Mouse (Mus musculus): ENCODE data around the gene Zic5.
"Not testable (repeated sequence)": the region's sequence is repeated elsewhere in the genome, so short reads cannot be mapped to it uniquely, and the experiment has no call there.

Gene Zic5

GRCm38 (mm10) chr14:122463734-122464341, 1.6 kb downstream of the Zic5 start:
- not testable (repeated sequence) for DNase-seq (ENCODE audit: low spot score)

DNA sequence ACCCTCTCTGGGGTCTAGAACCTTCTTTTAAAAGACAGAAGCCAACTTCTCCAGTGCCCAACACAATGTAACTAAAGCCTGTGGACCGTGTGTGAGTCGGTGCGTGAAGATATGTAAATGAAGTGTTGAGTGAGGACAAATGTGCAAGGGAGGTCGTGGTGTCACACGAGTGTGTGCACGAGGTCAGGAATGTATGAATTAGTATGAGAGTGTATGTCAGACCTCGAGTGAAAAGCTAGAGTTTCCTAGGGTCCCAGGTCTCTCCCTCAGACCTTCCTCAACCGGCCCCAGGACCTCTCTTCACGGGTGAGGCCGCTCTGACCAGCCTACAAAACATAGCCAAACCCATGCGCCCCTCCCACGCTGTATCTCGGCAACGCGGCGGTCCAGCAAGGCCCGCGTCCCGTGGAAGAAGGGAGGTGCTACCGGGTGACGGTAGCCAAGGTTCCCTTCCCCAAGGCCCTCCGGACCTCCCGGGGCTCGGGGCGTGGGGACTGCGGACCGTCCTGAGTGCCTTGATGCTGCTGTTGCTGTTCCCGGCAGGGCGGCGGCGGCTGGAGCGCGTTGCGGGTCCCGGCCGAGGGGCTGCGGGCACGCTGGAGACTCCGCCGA, 2.3 kb downstream of the Zic5 start:
- DNase-seq (ENCODE audit: low spot score), result no peak

DNA sequence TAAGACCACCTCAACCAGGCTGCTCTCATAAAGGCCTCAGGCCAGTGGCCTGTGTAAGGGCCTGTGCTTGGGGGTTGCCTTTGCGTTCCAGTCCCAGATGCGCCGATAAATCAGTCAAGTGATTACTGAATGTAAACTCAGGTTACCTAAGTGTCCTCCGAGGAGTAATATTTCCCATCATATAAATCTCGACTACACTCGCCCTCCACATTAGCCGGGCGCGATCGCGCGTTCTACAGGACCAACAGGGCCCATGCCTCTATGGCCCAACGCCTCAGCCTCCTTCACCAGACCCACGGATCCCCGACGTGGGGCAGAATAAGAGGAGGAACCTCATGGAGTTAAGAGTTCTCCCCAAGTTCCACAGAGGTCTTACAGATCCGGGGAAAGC, 2.8 kb downstream of the Zic5 start:
- no peak for DNase-seq (ENCODE audit: low spot score)

DNA sequence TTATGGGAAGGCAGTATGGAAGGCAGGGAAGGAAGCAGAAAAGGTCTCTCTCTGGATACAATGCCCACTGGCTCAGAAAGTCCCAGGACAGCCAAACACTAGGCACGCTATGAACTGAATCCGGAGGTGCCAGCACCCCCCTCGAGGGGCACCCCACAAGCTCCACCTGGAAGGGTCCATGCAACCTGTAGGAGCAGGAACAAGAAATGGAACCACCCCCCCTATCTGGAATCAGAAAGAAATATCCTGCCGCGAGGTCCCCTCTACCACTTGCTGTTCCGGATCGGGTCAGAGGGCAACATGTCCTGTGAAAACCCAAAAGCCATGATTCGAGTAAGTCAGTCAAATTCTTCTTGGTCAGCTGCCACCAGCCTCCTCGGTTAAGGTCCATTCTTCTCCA, 3.5 kb downstream of the Zic5 start:
- no peak for DNase-seq (ENCODE audit: low spot score)

DNA sequence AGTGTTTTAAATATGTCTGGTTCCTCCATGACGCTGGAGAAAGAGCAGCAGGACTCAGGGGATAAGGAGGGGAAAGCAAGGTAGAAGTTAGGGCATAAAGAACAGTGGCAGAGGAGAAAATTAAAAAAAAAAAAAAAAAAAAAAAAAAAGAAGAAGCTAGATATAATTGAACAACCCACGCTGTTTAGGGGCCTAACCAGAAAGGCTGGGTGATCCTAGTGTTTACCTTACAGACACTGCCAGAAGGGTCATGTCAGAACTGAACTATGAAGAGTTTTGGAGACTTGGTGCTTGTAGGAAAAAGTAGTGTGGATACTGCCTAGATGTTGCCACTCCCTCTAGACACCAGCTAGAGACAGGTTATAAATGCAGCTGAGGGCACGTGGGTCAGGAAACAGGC, 4.0 kb downstream of the Zic5 start:
- DNase-seq (ENCODE audit: low spot score), result no peak

GRCm38 (mm10) chr14:122460226-122460625, 5.3 kb downstream of the Zic5 start:
- DNase-seq (ENCODE audit: low spot score), result no peak

- DNase-seq (ENCODE audit: low spot score), result no peak
These were observed 5.7 kb downstream of the Zic5 start for GRCm38 (mm10) chr14:122459776-122460175.

- not testable (repeated sequence) for DNase-seq (ENCODE audit: low spot score)
These were observed 6.1 kb downstream of the Zic5 start for GRCm38 (mm10) chr14:122459332-122459731.

DNA sequence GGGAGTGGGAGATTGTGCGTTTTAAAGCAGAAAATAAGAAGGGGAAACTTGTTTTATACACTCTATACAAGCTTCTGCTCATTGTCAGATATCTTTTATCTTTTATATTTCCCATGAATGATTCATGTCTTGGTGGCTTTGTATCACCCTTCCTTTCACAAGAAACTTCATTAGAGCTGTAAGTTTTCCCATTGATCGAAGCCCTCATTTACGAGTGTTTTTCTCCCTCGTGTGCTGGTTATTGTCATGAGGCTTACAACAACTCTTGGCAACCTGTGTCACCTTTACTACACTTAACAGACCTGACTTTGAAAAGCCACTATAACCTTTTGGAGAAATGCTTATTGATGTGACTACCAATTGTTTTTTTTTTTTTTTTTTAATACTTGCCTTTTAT, 9.9 kb downstream of the Zic5 start:
- DNase-seq (ENCODE audit: low spot score), result no peak

DNA sequence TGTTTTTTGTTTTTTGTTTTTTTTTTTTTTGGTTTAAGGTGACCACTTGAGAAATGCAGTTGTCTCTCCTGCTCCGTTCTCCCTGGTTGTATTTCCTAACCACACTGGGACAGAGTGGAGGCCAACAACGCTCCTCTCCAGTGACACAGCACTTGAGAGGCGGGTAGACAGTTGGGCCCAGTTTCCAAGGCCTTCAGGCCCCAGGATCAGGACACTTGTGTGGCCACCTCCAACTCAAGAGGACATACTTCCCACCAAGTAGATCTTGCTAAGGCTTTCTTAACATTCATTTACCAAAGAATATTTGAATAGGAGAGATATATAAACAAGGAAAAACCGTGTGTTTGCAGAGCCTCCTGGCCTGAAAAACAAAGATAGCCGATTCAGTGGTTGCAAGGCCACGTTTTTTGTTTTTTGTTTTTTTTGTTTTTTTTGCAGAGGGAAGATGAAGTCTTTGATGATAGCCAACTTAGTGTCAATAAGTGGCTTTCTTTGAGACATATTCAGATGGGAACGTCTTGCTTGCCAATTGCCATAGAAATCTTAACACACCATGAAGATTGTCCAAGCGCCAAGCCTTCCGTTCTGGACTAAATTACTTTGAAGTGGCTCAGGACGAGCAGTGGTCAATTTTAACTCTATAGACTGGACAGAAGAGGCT, 10.4 kb downstream of the Zic5 start:
- no peak for DNase-seq (ENCODE audit: low spot score)

- no peak for DNase-seq (ENCODE audit: low spot score)
These were observed 11.3 kb downstream of the Zic5 start for GRCm38 (mm10) chr14:122453996-122454738.

DNA sequence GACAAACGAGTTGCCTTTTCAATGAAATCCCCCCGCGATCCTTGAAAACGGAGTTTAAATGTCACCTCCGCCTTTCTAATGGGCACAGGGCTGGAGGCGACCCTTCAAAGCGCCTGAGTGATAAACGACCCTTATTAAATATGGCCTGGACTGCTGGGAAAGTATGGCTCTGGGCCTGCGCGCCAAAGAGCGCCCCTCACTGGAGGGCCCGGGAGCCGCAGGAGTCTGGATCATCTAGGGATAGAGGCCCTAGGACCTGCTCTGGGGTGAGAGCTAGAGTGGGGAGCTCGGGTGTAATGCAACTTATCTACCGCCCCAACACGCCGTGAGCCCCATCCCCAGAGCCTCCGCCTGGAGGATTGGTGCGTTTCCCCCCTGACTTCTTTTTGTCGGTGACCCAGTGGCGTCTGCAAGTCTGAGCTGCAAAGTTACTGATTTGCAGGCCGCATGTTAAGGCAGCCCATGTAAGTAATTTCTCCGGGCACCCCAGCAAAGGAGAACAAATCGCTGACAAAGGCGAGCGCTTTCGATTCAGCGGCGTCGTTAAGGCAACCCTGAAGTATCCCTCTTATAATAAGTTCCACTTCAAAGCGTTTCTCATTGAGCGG, 12.0 kb downstream of the Zic5 start:
- DNase-seq (ENCODE audit: low spot score), result no peak

DNA sequence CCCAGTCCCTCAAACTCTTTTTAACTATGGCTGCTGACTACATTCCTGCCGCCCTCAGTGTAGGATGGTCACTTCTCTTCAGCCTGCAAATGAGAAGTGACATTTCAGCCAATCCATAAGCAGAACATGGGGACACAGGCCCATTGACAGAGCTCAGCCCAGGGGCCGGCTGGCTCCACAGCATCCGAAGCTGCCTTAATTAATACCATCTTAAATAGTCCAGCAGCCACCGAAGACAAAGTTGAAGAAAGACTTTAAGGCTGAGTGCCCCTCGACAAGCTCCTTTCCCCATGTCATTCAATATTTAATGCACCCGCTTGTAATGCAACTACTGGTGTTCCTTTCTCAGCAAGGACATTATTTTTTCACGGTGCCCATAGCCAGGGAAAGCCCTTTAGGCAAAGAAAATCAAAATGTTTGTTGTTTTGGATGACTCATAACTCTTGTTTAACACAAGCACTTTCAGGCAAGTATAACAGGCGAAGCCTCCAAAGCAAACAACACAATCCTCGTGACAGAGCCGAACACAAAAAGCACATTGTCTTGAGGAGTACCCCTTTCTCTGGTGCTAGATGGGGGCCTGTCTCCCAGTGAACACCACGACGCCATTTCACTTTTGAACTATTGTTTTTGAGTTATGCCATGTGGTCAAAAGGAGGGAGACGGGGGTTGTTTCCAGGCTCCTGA, 12.6 kb downstream of the Zic5 start:
- no peak for DNase-seq (ENCODE audit: low spot score)

- DNase-seq (ENCODE audit: low spot score), result no peak
These were observed 13.8 kb downstream of the Zic5 start for GRCm38 (mm10) chr14:122451551-122452145.

DNA sequence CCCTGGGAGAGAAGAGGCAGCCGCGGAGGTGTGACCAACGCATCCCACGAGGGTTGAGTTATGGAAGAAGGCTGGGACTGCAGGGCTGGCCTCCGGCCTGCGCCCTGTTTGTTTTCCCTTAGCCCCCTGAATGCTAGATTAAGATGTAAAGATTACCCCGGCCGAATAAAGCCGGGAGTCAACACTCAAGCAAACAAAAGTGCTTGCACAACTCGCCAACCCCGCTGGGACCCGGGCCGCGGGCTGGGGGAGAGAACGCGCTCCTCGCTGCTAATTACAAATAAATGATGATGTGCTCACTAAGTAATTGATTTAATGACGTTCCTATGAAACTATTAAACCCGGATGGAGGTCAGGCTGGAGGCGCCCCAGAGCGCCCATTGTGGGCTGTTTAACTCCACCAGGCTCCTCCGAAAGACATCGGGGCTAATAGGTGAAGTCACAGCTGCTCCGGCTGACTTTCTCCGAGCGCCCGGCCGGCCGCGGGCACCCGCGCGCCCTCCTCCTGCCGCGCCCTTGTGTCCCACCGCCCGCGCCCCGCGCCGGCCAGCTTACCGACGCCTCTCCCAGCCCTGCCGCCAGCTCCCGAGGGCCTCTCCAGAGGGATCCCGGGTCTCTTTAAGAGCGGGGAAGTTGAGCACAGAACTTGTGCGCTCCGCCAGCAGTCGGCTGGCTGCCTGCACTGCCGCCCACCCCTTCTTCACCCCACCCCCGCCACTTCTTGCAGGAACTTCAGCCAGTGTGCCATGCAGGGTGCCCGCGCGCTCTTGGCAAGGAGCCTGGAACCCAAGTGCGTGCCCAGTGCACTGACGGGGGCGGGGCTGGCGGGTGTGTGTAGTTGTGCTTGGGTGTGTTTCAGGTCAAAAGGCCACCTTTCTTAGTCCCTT, 14.7 kb downstream of the Zic5 start, which contains the start of gene Gm5089:
Gene Gm5089, minus strand, starts transcription at position 620 of the 887 bp plus-strand sequence.
- no peak for DNase-seq (ENCODE audit: low spot score)

DNA sequence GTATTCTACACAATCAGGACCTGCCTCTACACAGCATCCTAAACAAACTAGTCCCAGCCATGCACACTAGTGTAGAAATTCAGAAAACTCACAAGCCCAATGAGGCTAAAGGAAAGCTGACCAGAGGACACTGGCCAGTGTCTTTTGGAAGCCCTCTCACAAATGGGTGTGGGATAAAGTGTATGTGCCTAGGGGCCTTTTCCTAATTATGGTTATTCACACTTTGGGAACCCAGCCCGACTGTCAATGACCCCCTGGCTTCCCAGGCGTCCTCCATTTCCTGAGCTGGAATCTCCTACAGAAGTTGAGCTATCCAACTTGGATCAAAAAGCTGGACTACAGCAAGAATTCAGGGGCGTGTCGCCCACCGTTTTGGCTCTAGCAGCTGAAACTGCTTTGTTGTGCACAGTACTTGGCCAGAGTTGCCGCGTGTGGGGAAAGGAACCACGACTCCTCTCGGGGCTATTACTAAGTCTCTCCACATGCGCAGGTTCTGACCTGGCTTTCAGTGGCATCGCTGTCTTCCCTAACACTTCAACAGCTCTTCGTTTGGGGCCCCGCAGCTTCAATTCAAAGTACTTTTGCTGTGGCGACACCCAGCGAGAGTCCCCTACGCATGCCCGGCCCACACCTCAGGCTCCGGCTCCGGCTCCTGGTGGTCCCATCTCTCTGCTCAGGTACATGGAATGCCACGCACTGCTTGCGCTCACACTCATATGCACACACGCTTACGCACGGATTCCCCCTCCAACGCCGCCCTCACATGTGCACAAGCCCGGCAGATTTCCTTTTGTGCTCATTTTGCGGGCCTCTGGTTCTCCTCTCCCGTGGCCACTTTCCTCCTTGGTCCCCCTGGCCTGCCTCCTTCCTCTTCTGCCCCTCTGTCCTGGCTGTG, 15.6 kb downstream of the Zic5 start:
- no peak for DNase-seq (ENCODE audit: low spot score)

DNA sequence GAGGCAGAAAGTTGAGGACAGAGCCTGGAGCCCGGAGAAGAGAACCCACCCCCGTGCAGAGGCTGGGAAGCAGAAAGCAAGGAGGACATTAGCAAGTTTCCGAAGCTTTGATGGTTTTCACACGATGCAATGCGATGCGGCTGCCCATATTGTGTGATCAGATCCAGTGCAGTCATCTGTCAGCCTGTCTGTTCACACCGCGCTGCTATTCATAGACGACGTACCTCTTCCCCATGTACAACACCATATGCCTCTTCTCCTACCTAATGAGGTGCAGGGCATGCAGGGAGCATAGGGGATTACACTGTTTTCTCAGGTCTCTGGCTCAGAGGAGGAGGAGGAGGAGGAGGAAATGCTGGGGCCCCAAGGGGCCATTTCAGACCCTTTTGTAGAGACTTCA, 28.6 kb downstream of the Zic5 start:
- DNase-seq (ENCODE audit: low spot score), result no peak

GRCm38 (mm10) chr14:122434039-122434438, 31.4 kb downstream of the Zic5 start:
- no peak for DNase-seq (ENCODE audit: low spot score)

DNA sequence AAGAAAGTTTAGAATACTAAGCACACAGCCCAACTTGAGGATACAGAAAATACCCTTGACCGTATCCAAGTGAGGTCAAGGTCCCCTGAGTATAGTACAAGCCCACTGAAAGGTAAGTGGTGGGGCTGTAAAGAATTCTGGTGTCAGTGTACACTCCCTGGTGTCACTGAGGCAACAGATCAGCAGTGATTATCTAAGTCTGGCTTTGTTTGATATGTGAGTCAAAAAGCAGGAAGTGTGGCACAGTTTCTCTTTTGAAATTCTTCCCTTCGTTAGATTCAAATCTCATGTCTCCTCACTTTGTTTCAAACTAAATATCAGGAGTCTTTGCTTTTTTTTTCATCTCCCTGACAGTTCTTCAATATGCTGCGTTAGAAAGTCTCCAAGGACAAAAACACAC, 32.9 kb downstream of the Zic5 start:
- no peak for DNase-seq (ENCODE audit: low spot score)
